Mouse (Mus musculus) myocyte (in vitro differentiated cells): ENCODE measurements around the gene Pdia5.

Experiments
- CEBPB ChIP-seq: IDR thresholded peaks from 2 replicates; pipeline ENCODE4 v1.6.1; 2011; ENCODE audit warnings: mild to moderate bottlenecking, moderate library complexity; ENCODE audit not compliant: poor library complexity, insufficient read depth, severe bottlenecking
- E2F4 ChIP-seq: IDR thresholded peaks from one replicate; pipeline ENCODE4 v1.6.1; 2011; ENCODE audit warnings: mild to moderate bottlenecking, control low read depth, moderate library complexity; ENCODE audit not compliant: insufficient read depth
- MAX ChIP-seq: IDR thresholded peaks from one replicate; pipeline ENCODE4 v1.6.1; 2011; ENCODE audit warnings: low read depth, mild to moderate bottlenecking, control low read depth
- MYOD1 ChIP-seq, 3 experiments: IDR thresholded peaks; one replicate each; pipeline ENCODE4 v1.6.1; 2011; ENCODE audit warnings: control low read depth in 2 of 3, low read depth in 2 of 3, mild to moderate bottlenecking in 2 of 3, moderate library complexity in 1 of 3; ENCODE audit not compliant: insufficient read length in 2 of 3, control insufficient read depth in 1 of 3
- MYOG ChIP-seq, 3 experiments: IDR thresholded peaks; one replicate each; pipeline ENCODE4 v1.6.1; 2011; ENCODE audit warnings: control low read depth in 2 of 3, low read depth in 2 of 3, mild to moderate bottlenecking in 2 of 3; ENCODE audit not compliant: insufficient read length in 2 of 3, control insufficient read depth in 1 of 3, insufficient read depth in 1 of 3
- POLR2A ChIP-seq: IDR thresholded peaks from one replicate; pipeline ENCODE4 v1.6.1; 2011; ENCODE audit warnings: low read depth, mild to moderate bottlenecking, control low read depth, moderate library complexity; ENCODE audit not compliant: insufficient read length
- POLR2AphosphoS2 ChIP-seq: IDR thresholded peaks from one replicate; pipeline ENCODE4 v1.6.1; 2011; ENCODE audit warnings: low read depth, control low read depth; ENCODE audit not compliant: insufficient read length
- REST ChIP-seq: IDR thresholded peaks from one replicate; pipeline ENCODE4 v1.6.1; 2011; ENCODE audit warnings: mild to moderate bottlenecking, control low read depth, moderate library complexity; ENCODE audit not compliant: insufficient read depth, insufficient read length
- SRF ChIP-seq: IDR thresholded peaks from one replicate; pipeline ENCODE4 v1.6.1; 2011; ENCODE audit warnings: low read depth; ENCODE audit not compliant: control insufficient read depth, insufficient read length
- TCF12 ChIP-seq: IDR thresholded peaks from one replicate; pipeline ENCODE4 v1.6.1; 2011; ENCODE audit warnings: mild to moderate bottlenecking, control low read depth; ENCODE audit not compliant: poor library complexity, insufficient read depth, severe bottlenecking
- USF1 ChIP-seq: IDR thresholded peaks from one replicate; pipeline ENCODE4 v1.6.1; 2011; ENCODE audit warnings: low read depth, mild to moderate bottlenecking, control low read depth, moderate library complexity

DNA sequence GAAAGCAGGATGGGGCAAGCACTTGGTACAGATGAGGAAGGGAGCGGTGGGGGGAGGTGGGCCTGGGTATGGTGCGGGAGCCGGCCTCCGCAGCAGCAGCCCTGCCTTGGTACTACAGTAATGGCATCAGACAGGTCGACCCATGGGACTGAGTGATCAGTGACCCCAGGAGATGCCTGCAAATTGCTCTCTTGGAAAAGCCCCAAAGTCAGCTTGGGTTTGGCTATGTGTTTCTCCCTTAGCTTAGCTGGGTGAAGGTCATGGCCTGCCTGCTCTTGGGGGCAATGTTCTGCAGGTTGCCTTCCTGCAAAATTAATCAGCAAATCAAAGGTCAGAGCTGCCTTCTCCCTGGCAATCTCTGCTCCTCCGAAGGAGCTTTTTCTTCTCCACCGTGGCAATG is 28.6 kb upstream of the Pdia5 start:
- no peak for TF ChIP-seq POLR2A
- TF ChIP-seq POLR2AphosphoS2: no peak
- no peak for TF ChIP-seq E2F4
- no peak for TF ChIP-seq TCF12
- no peak for TF ChIP-seq CEBPB
- TF ChIP-seq MAX: no peak
- TF ChIP-seq USF1: no peak
- TF ChIP-seq SRF: no peak
- no peak for TF ChIP-seq MYOG (IDR thresholded peaks at IDR 0.05; ENCODE audit: control insufficient read depth in 1 of 3, insufficient read depth in 1 of 3, insufficient read length in 2 of 3, low read depth in 2 of 3)
- no peak for TF ChIP-seq MYOD1 (IDR thresholded peaks at IDR 0.05; ENCODE audit: control insufficient read depth in 1 of 3, insufficient read length in 2 of 3, low read depth in 2 of 3)
- no peak for TF ChIP-seq REST
